Mouse (Mus musculus) stomach, postnatal 0 days (tissue): ENCODE measurements around the gene Cacna2d1.

Source experiments
- CTCF ChIP-seq: IDR thresholded peaks from 2 replicates; pipeline ENCODE4 v1.5.1; 2016; ENCODE audit warnings: antibody characterized with exemption, low read depth, mild to moderate bottlenecking, moderate library complexity
- EP300 ChIP-seq: optimal IDR thresholded peaks from 2 replicates; pipeline ENCODE3; 2016; ENCODE audit warnings: antibody characterized with exemption

DNA sequence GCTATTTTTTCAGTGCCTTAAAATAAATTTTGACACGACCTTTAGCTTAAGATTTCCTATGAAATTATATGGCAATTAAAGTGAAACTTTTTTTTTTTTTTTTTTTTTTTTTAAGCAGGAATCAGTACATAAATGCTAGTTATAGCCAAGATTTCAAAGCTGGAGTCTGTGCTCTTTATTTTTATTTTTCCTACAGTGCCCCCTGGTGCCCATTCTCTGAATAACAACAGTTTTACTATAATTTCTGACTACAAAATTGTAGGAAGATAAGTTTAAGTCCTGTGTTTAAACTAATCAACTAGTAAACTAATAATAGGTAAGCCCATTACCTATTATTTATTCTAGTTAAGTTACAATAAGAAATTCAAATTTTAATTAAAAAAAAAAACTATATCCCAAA, 358.7 kb downstream of the Cacna2d1 start:
- TF ChIP-seq CTCF (peak; percentile 65), EP300 (no peak)
